Mouse (Mus musculus) erythroblast, embryonic 14.5 days (primary cell): Measurements from ENCODE around the gene Exosc10.

ENCODE experiments used
- GATA1 ChIP-seq: IDR thresholded peaks from 2 replicates; pipeline ENCODE4 v1.6.1; 2012; ENCODE audit warnings: low read length, inconsistent platforms, mixed read lengths
- TAL1 ChIP-seq: IDR thresholded peaks from 3 replicates; pipeline ENCODE4 v1.6.1; 2012; ENCODE audit warnings: low read length, inconsistent platforms, mixed read lengths

DNA sequence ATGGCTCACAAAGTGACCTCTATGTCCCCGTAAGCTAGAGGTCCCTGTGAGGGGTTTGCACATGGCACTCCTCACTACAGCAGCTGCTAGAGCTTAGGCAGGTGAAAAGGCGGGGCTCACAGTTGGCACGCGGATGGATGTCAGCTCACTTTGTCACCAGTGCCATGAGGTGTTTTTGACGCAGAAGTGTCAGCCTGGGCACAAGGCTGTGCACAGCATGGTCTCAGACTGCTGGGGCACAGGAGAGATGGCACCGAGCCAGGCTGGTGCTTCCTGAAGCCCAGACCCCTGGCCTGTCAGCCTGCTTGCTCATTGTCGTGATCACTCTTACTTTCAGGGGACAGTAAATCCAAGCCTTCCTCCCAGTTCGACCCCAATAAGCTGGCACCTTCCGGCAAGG is 22.5 kb downstream of the Exosc10 start:
- TF ChIP-seq GATA1 (no peak), TAL1 (no peak)
